ENCODE assay signal across 18 mouse cellular contexts in the genomic region with DNA sequence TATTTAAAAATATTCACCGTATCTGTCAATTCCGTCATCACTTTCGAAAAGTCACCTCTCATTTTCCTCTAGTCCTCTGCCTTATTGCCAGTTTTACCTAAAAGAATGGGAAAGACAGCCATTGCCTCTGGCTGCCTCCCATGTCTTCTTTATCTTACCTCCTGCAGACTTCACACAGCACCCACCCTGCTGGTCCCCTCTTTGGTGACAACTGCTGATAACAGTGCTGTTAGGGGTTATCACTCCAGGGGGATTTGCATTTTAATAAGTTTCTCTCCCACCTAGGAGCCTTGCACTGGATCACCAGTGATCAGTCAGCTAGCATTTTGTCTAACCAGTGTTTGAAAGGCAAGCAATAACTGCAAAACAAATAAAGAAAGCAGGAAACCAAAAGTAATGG.
"Had no signal": no experiment of that assay in that cellular context is flagged by ENCODE, and none has a peak within 500 bp of the region (broad histone marks: within the 10 kb centered on the region; RNA-seq: fewer than 3 reads in every experiment).

No protein-coding gene starts in this region.

- H3K36me3 ChIP-seq: kidney, embryonic 15.5 days; limb, embryonic 15.5 days; midbrain, embryonic 12.5 days; neural tube, embryonic 13.5 days had no signal

- H3K9me3 ChIP-seq: kidney, embryonic 15.5 days; limb, embryonic 15.5 days; megakaryocyte, embryonic 14.5 days; midbrain, embryonic 12.5 days; neural tube, embryonic 13.5 days had no signal

- DNase-seq: kidney, adult 2 months; kidney, postnatal 14 days; lung, embryonic 14.5 days; lung, postnatal 10 days; retina, postnatal 1 day; right cerebral cortex, postnatal 4 days; spleen, adult 18-20 months; thymus, adult 18-20 months; thymus, postnatal 25 days had no signal

- H3K4me3 ChIP-seq: kidney, embryonic 15.5 days; left cerebral cortex, adult 2 months; limb, embryonic 15.5 days; megakaryocyte, embryonic 14.5 days; midbrain, embryonic 12.5 days; neural tube, embryonic 13.5 days had no signal

- H3K9ac ChIP-seq: kidney, embryonic 15.5 days; limb, embryonic 15.5 days; lung, embryonic 14.5 days; midbrain, embryonic 12.5 days; neural tube, embryonic 13.5 days had no signal

- H3K27ac ChIP-seq: kidney, embryonic 15.5 days; left cerebral cortex, adult 2 months; limb, embryonic 15.5 days; macrophage; midbrain, embryonic 12.5 days; neural tube, embryonic 13.5 days had no signal

- H3K4me1 ChIP-seq: kidney, embryonic 15.5 days; limb, embryonic 15.5 days; megakaryocyte, embryonic 14.5 days; midbrain, embryonic 12.5 days; neural tube, embryonic 13.5 days had no signal

- H3K4me2 ChIP-seq: kidney, embryonic 15.5 days; limb, embryonic 15.5 days; lung, embryonic 14.5 days; midbrain, embryonic 12.5 days; neural tube, embryonic 13.5 days had no signal

- H3K27me3 ChIP-seq: kidney, embryonic 15.5 days; limb, embryonic 15.5 days; megakaryocyte, embryonic 14.5 days; midbrain, embryonic 12.5 days; neural tube, embryonic 13.5 days had no signal

- ATAC-seq: intestine, embryonic 16.5 days; midbrain, embryonic 16.5 days had no signal
